In the genomic region with DNA sequence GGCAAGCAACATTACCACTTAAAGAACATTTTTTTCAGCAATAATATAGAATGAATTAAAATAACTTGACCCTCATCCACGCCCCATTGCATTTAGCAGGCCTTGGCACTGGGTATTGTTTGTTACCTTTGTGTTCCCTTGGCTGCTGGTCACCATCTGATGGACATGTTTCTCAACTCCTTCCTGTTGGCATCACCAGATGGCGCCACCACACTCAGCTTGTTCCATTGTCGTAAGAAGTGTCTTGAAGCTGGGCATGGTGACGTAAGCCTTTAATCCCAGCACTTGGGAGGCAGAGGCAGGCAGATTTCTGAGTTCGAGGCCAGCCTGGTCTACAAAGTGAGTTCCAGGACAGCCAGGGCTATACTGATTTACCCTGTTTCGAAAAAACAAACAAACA, we compare ENCODE assay signal across 8 mouse cellular contexts. TPM values are rescaled to one million over a fixed set of nuclear protein-coding genes. Genes with fewer than 3 reads are reported as not detected.
DNase-seq lines count a peak whose midpoint lies in the region; TF ChIP-seq lines count a peak whose summit lies in the region.
"Had no signal": no experiment of that assay in that cellular context is flagged by ENCODE, and none has a peak within 500 bp of the region (broad histone marks: within the 10 kb centered on the region; RNA-seq: fewer than 3 reads in every experiment).

No protein-coding gene starts in this region.

- peak; percentile 23 for TF ChIP-seq CTCF in left cerebral cortex, adult 2 months (IDR thresholded peaks at IDR 0.05)

- intact Hi-C loops in left cerebral cortex, adult 2 months (cut with DNase I) = no loop called here
- intact Hi-C loops in left cerebral cortex, postnatal 10 days (cut with DNase I) = no loop called here
- intact Hi-C loops in gastrocnemius, postnatal 14 days (cut with DNase I; ENCODE audit: low total_unique reads) = no loop called here

- DNase-seq in left cerebral cortex, adult 2 months (ENCODE audit: extremely low spot score in 1 of 2, low spot score in 2 of 2) = no peak
- no peak for DNase-seq in left cerebral cortex, postnatal 10 days (ENCODE audit: extremely low spot score in 1 of 2, low spot score in 2 of 2)
- peak; percentile 1 for DNase-seq in Muller cell, postnatal 12 days (ENCODE audit: inconsistent ontology term)
- peak; percentile 56 for DNase-seq in brain, adult 2 months (ENCODE audit: low read depth, low spot score)
- peak; percentile 23 for DNase-seq in lung, postnatal 10 days
- no peak for DNase-seq in gastrocnemius, postnatal 14 days
- no peak for DNase-seq in yolk sac, embryonic 10.5 days (ENCODE audit: low spot score)

- H3K27ac ChIP-seq in left cerebral cortex, adult 2 months = no peak overlapping the region
- H3K27ac ChIP-seq: limb, embryonic 15.5 days had no signal

- H3K4me3 ChIP-seq in left cerebral cortex, adult 2 months = no peak overlapping the region
- H3K4me3 ChIP-seq: limb, embryonic 15.5 days had no signal

RNA-seq across cellular contexts. Expression of gene Rdh19, which starts 24.3 kb away (rescaled TPM):
- not detected for total RNA-seq in left cerebral cortex, adult 2 months (2021)
- total RNA-seq in left cerebral cortex, postnatal 10 days (2021) = not detected
- total RNA-seq in gastrocnemius, postnatal 14 days (2021) = not detected

RNA-seq across cellular contexts. Expression of gene Rdh16, which starts 24.4 kb away (rescaled TPM):
- total RNA-seq in left cerebral cortex, adult 2 months (2021) = under 1 TPM; 0.20 to 0.28 TPM
- total RNA-seq in left cerebral cortex, postnatal 10 days (2021) = under 1 TPM; 0.21 to 0.39 TPM
- total RNA-seq in gastrocnemius, postnatal 14 days (2021) = not detected

RNA-seq across cellular contexts. Expression of gene Rdh16f2, which starts 40.9 kb away (rescaled TPM):
- total RNA-seq in left cerebral cortex, adult 2 months (2021) = not detected
- total RNA-seq in left cerebral cortex, postnatal 10 days (2021) = not detected
- total RNA-seq in gastrocnemius, postnatal 14 days (2021) = not detected

RNA-seq across cellular contexts. Expression of gene Rdh9, which starts 49.2 kb away (rescaled TPM):
- under 1 TPM; 0.54 to 0.58 TPM for total RNA-seq in left cerebral cortex, adult 2 months (2021)
- under 1 TPM; 0.47 to 0.66 TPM for total RNA-seq in left cerebral cortex, postnatal 10 days (2021)
- total RNA-seq in gastrocnemius, postnatal 14 days (2021) = under 1 TPM in 1 of 2 experiments, not detected in 1; 0.24 TPM

Comparison
In these comparisons a context has a peak if more than half of its experiments do, and no peak if none do; other contexts are left out.
1. DNase-seq: peak in Muller cell, postnatal 12 days (single experiment), brain, adult 2 months (single experiment) and lung, postnatal 10 days (single experiment); none in left cerebral cortex, adult 2 months (0 of 2), left cerebral cortex, postnatal 10 days (0 of 2), gastrocnemius, postnatal 14 days (single experiment) and yolk sac, embryonic 10.5 days (single experiment).